Mouse (Mus musculus) kidney, embryonic 15.5 days (tissue): ENCODE results near the gene Hsd17b12. TPM values are rescaled to one million over a fixed set of nuclear protein-coding genes. Genes with fewer than 3 reads are reported as not detected.
A peak's percentile ranks its signal among the peaks of the same experiment; 100 is the strongest.

Experiments
- ATAC-seq: fragments of 200-750 bp; cut with Nextera tagmentation; replicated peaks from 2 replicates; pipeline ENCODE4 v1.8.0; 2017; ENCODE audit warnings: moderate TSS enrichment; ENCODE audit not compliant: low FRiP score
- H3K27ac ChIP-seq: fragments of 300-500 bp; sonication (generic); 2 replicates; pipeline ENCODE4 v1.5.1; 2015; ENCODE audit warnings: mild to moderate bottlenecking, inconsistent platforms
- H3K27me3 ChIP-seq: fragments of 300-500 bp; sonication (generic); 2 replicates; pipeline ENCODE4 v1.6.1; 2015; ENCODE audit warnings: inconsistent platforms
- H3K36me3 ChIP-seq: fragments of 300-500 bp; sonication (generic); 2 replicates; pipeline ENCODE4 v1.6.1; 2015; ENCODE audit warnings: inconsistent platforms
- H3K4me1 ChIP-seq: fragments of 300-500 bp; sonication (generic); 2 replicates; pipeline ENCODE4 v1.6.1; 2015; ENCODE audit warnings: inconsistent platforms
- H3K4me2 ChIP-seq: fragments of 300-500 bp; sonication (generic); 2 replicates; pipeline ENCODE4 v1.6.1; 2015; ENCODE audit warnings: moderate library complexity, mild to moderate bottlenecking, inconsistent platforms
- H3K4me3 ChIP-seq: fragments of 300-500 bp; sonication (generic); replicated peaks from 2 replicates; pipeline ENCODE4 v1.5.1; 2015; ENCODE audit warnings: mild to moderate bottlenecking, inconsistent platforms
- H3K9ac ChIP-seq: fragments of 300-500 bp; sonication (generic); 2 replicates; pipeline ENCODE4 v1.6.1; 2015; ENCODE audit warnings: mild to moderate bottlenecking, inconsistent platforms
- H3K9me3 ChIP-seq: fragments of 300-500 bp; sonication (generic); replicated peaks from 2 replicates; pipeline ENCODE4 v1.6.1; 2016; ENCODE audit warnings: inconsistent platforms
- WGBS: fragments of 180-500 bp; shearing (Covaris S2); methylation state at CpG from one replicate; pipeline ENCODE4 v1.1.7; 2015; ENCODE audit warnings: mixed read lengths; 5-methylcytosine and 5-hydroxymethylcytosine counted together
- microRNA-seq: library from miRNA; unstranded; fragments of <30 nt; microRNA quantifications from one replicate; pipeline ENCODE4, GENCODE M21; 2016
- polyA plus RNA-seq: library from polyadenylated mRNA; unstranded; fragments of >200 nt; fragmentation: Nextera tagmentation; extraction: Ambion mirVana; gene quantifications from 2 replicates; pipeline ENCODE4 v1.2.1, GENCODE M21; 2015

The Hsd17b12 gene
- polyA plus RNA-seq, 1 experiment from 2014 or later: 130 TPM

DNA sequence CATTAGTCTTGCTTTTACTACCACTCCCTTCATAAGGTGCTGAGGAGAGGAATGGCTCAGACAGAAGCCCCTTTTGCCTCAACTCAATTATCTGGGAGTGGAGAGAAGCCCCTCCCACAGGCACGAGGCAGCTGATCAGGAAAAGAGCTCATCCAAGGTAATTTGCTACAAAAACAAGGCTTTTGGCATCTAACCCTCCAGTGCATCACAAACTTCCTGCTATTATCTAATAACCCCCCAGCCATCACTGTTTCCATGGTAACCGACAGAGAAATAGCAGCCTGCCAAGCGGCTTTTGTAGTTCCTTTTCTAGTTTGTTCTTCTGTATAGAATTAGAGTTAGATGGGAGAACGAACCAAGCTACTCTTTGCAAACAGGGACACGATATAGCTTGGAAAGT lies 165.5 kb downstream of the Hsd17b12 start:
- no peaks in the 10 kb centered on the region for H3K9me3 ChIP-seq
- no peak overlapping the region for H3K4me2 ChIP-seq
- no peak overlapping the region for H3K4me3 ChIP-seq
- no peak for ATAC-seq
- peak overlapping the region; percentile 38; the same call in 1 of the 2 replicates for H3K27ac ChIP-seq
- no peak overlapping the region for H3K9ac ChIP-seq
- no peaks in the 10 kb centered on the region for H3K27me3 ChIP-seq
- H3K36me3 ChIP-seq: peaks cover 97% of the 10 kb centered on the region
- 0 out of 2 replicates have a peak, but pooled peaks cover 3% of the 10 kb centered on the region for H3K4me1 ChIP-seq
- 58% methylated on average over 5 of the region's 5 CpGs for WGBS

DNA sequence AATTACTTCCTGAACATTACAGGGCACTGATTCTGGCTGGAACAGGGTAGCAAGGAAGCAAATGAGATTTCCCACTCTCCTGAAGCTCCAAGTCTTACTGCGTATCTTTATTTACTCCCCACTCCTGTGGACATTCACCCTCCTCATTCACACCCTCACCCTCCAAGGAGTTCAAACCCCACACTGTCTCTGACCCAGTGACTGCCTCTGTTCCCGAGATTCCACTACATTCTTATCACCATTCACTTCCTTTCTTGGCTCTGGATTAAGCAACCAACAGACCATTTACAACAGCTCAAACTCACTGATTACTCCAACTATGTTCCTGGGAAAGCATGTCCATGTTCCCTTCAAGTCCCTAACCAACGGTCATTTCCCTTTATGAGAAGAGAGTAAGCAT lies 166.4 kb downstream of the Hsd17b12 start:
- no peak for ATAC-seq
- no peaks in the 10 kb centered on the region for H3K9me3 ChIP-seq
- peaks cover 90% of the 10 kb centered on the region for H3K36me3 ChIP-seq
- no peak overlapping the region for H3K9ac ChIP-seq
- no peaks in the 10 kb centered on the region for H3K27me3 ChIP-seq
- H3K4me3 ChIP-seq: no peak overlapping the region
- WGBS: 77% methylated on average over 3 of the region's 3 CpGs
- H3K27ac ChIP-seq: no peak overlapping the region
- peaks cover 4% of the 10 kb centered on the region for H3K4me1 ChIP-seq
- no peak overlapping the region for H3K4me2 ChIP-seq

DNA sequence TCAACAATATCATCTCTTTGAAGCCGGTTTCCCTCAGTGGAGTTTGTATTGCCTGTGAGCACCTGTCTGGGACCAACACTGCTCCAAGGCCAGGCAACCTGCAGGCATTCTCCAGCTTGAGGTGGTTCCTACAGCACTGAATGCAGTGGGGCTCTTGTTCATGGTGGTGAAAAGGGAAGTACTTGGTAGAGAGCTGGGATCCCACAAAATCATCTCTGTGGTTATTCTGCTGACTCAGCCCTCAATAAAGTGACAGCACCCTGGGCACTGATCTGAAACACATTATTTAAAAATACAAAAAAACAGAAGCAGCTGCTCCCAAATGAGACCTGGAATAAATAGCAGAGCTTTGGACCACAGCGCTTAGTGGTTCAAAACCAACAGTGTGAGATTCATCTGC lies 169.3 kb downstream of the Hsd17b12 start:
- no peak for ATAC-seq
- H3K4me1 ChIP-seq: peaks cover 13% of the 10 kb centered on the region
- H3K27ac ChIP-seq: no peak overlapping the region
- H3K4me3 ChIP-seq: no peak overlapping the region
- H3K9me3 ChIP-seq: no peaks in the 10 kb centered on the region
- WGBS: 92% methylated on average over 2 of the region's 2 CpGs
- H3K4me2 ChIP-seq: no peak overlapping the region
- no peaks in the 10 kb centered on the region for H3K27me3 ChIP-seq
- peaks cover 84% of the 10 kb centered on the region for H3K36me3 ChIP-seq
- H3K9ac ChIP-seq: no peak overlapping the region

Small RNA genes within 50 kb of the gene (microRNA-seq; reads per million reads assigned to microRNA genes)
- gene Gm23630: not detected

Other genes starting within 250 kb of the Hsd17b12 start
- gene Gm13889, start 200.8 kb downstream of the Hsd17b12 start, polyA plus RNA-seq: 9.2 and 11.1 TPM in 2 replicates
- gene Gm27027, start 161.6 kb downstream of the Hsd17b12 start, polyA plus RNA-seq: not detected in 2 replicates
- gene Alkbh3, start 147.2 kb downstream of the Hsd17b12 start, polyA plus RNA-seq: 59.3 and 69.5 TPM in 2 replicates
- 15.5 and 15.6 TPM in 2 replicates for gene Ttc17, start 248.7 kb upstream of the Hsd17b12 start, polyA plus RNA-seq